Mouse (Mus musculus): ENCODE results near the gene Gm20816. TPM values are rescaled to one million over a fixed set of nuclear protein-coding genes. Genes with fewer than 3 reads are reported as not detected.
"Not testable (repeated sequence)": the region's sequence is repeated elsewhere in the genome, so short reads cannot be mapped to it uniquely, and the experiment has no call there.

Gm20816 gene
- not detected for polyA plus RNA-seq (2017; shearing (Covaris generic))

- not testable (repeated sequence) for ATAC-seq
Observed at GRCm38 (mm10) chrY:68537655-68538054, at the start of gene Gm20816. Gm20816 (plus strand) TSS chrY:68537955.

Other genes with a start within 250 kb of the Gm20816 start
- not detected for gene Gm20937, start 243.1 kb upstream of the Gm20816 start, polyA plus RNA-seq (2017; shearing (Covaris generic))

All from activated CD4-positive, CD25-positive, alpha-beta regulatory T cell, adult 4 months (primary cell).